11 mouse cellular contexts compared by ENCODE assay signal in the genomic region with DNA sequence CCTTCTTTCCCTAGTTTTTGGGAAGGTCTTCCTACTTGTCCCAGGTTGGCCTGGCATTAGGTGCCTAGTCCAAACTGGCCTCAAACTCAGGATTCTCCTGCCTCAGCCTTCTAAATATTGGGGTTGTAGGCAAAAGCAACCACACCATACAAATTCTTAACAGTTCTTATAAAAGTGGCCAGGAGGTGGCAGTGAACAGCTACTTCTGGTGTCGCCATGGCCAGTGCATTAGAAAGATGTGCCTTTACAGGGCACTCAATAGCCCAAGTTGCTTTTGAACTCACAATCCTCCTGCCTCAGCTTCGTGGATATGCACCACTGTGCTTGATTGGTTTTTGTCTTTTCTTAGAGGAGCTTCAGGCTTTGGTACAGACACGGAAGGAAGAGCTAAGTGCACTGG. TPM values are rescaled to one million over a fixed set of nuclear protein-coding genes. Genes with fewer than 3 reads are reported as not detected.
DNase-seq lines count a peak whose midpoint lies in the region; ATAC-seq and TF ChIP-seq lines count a peak whose summit lies in the region.
"Had no signal": no experiment of that assay in that cellular context is flagged by ENCODE, and none has a peak within 500 bp of the region (broad histone marks: within the 10 kb centered on the region; RNA-seq: fewer than 3 reads in every experiment).

No protein-coding gene starts in this region.

- H3K79me2 ChIP-seq in heart, adult 2 months (replicated peaks; ENCODE audit: control insufficient read depth, insufficient read depth, low read length) = no peaks in the 10 kb centered on the region

- no peak overlapping the region for H3K4me3 ChIP-seq in heart, adult 2 months
- H3K4me3 ChIP-seq in neural tube, embryonic 11.5 days (ENCODE audit: low read depth, low read length) = no peak overlapping the region
- no peak overlapping the region for H3K4me3 ChIP-seq in bone marrow macrophage, adult 2 months (ENCODE audit: insufficient read depth, low read length)
- H3K4me3 ChIP-seq: heart, embryonic 15.5 days; limb, embryonic 15.5 days had no signal

- no peak overlapping the region for H3K27ac ChIP-seq in heart, adult 2 months
- H3K27ac ChIP-seq in neural tube, embryonic 11.5 days (ENCODE audit: low read depth, low read length) = no peak overlapping the region
- no peak overlapping the region for H3K27ac ChIP-seq in bone marrow macrophage, adult 2 months (ENCODE audit: insufficient read depth, low read depth, low read length)
- H3K27ac ChIP-seq: heart, embryonic 15.5 days; limb, embryonic 15.5 days had no signal

- no peak for ATAC-seq in neural tube, embryonic 11.5 days (ENCODE audit: insufficient read depth, low FRiP score, low TSS enrichment)

- no peaks in the 10 kb centered on the region for H3K27me3 ChIP-seq in heart, adult 2 months (ENCODE audit: control insufficient read depth, insufficient read depth, low read length)
- H3K27me3 ChIP-seq in neural tube, embryonic 11.5 days (ENCODE audit: control insufficient read depth, insufficient read depth, low read length) = no peaks in the 10 kb centered on the region
- H3K27me3 ChIP-seq: heart, embryonic 15.5 days; limb, embryonic 15.5 days had no signal

- intact Hi-C loops in heart, adult 2 months (cut with DNase I) = loop anchor here (5.0 kb wide), 2 partner anchors 66 to 211 kb away; no protein-coding TSS in a partner anchor
- intact Hi-C loops in heart, postnatal 25 days (cut with DNase I) = no loop called here

- peak; percentile 73 for TF ChIP-seq CTCF in heart, adult 2 months (IDR thresholded peaks at IDR 0.05)
- peak; percentile 67 for TF ChIP-seq CTCF in bone marrow macrophage, adult 2 months (IDR thresholded peaks at IDR 0.05; ENCODE audit: low read depth, low read length)

- no peak overlapping the region for H3K4me2 ChIP-seq in neural tube, embryonic 11.5 days (ENCODE audit: low read depth)
- H3K4me2 ChIP-seq: heart, embryonic 15.5 days; limb, embryonic 15.5 days had no signal

- H3K36me3 ChIP-seq in heart, adult 2 months (ENCODE audit: control insufficient read depth, insufficient read depth, low read length) = no peaks in the 10 kb centered on the region
- H3K36me3 ChIP-seq in neural tube, embryonic 11.5 days (ENCODE audit: control insufficient read depth, insufficient read depth, low read length) = no peaks in the 10 kb centered on the region
- H3K36me3 ChIP-seq: heart, embryonic 15.5 days; limb, embryonic 15.5 days had no signal

- DNase-seq in heart, adult 2 months = no peak
- no peak for DNase-seq in heart, postnatal 25 days (ENCODE audit: low spot score)
- peak; percentile 24 for DNase-seq in neural tube, embryonic 11.5 days (ENCODE audit: low spot score)
- no peak for DNase-seq in neural tube, embryonic 10.5 days (ENCODE audit: extremely low spot score, low spot score)
- DNase-seq in natural killer cell, adult 2 months (ENCODE audit: low spot score in 2 of 2) = peak; percentile 35 to 42
- no peak for DNase-seq in urinary bladder, adult 18-20 months (ENCODE audit: low spot score in 2 of 2)
- DNase-seq in right cerebral cortex, postnatal 36 days (ENCODE audit: low spot score in 2 of 2) = no peak

- no peaks in the 10 kb centered on the region for H3K4me1 ChIP-seq in heart, adult 2 months (ENCODE audit: control insufficient read depth, insufficient read depth, low read length)
- no peaks in the 10 kb centered on the region for H3K4me1 ChIP-seq in neural tube, embryonic 11.5 days (ENCODE audit: control insufficient read depth, insufficient read depth, low read length)
- H3K4me1 ChIP-seq in bone marrow macrophage, adult 2 months (ENCODE audit: control insufficient read depth, insufficient read depth, low read length) = peaks cover 6% of the 10 kb centered on the region

- no peak for TF ChIP-seq EP300 in heart, adult 2 months (IDR thresholded peaks at IDR 0.05; ENCODE audit: insufficient read depth, low read depth, low read length)

- H3K9ac ChIP-seq in heart, adult 2 months (ENCODE audit: low read depth, low read length) = no peak overlapping the region
- H3K9ac ChIP-seq in neural tube, embryonic 11.5 days (ENCODE audit: low read length) = no peak overlapping the region
- H3K9ac ChIP-seq: heart, embryonic 15.5 days; limb, embryonic 15.5 days had no signal

- 25% methylated on average over 3 of the region's 3 CpGs for WGBS in heart, adult 2 months
- 33% methylated on average over 3 of the region's 3 CpGs for WGBS in neural tube, embryonic 11.5 days

- H3K9me3 ChIP-seq in neural tube, embryonic 11.5 days (ENCODE audit: control insufficient read depth, low read length) = no peaks in the 10 kb centered on the region
- H3K9me3 ChIP-seq: heart, embryonic 15.5 days; limb, embryonic 15.5 days had no signal

- no peak for TF ChIP-seq POLR2A in heart, adult 2 months (IDR thresholded peaks at IDR 0.05; ENCODE audit: insufficient read depth, low read depth, low read length)
- TF ChIP-seq POLR2A in bone marrow macrophage, adult 2 months (IDR thresholded peaks at IDR 0.05; ENCODE audit: borderline replicate concordance, low read depth, low read length) = no peak

RNA-seq across cellular contexts. Expression of gene Hip1, which starts 6.0 kb away (rescaled TPM):
- total RNA-seq in heart, adult 2 months (2021) = 10 to 100 TPM; 25.0 to 29.6 TPM
- 22.2 and 34.4 TPM in 2 replicates for polyA plus RNA-seq in heart, adult 2 months (2012; rRNA removed)
- 10 to 100 TPM; 30.0 to 36.0 TPM for total RNA-seq in heart, postnatal 25 days (2021)
- 55.5 and 57.3 TPM in 2 replicates for polyA plus RNA-seq in neural tube, embryonic 11.5 days (2014; fragmentation: Nextera tagmentation; extraction: Ambion mirVana)
- polyA plus RNA-seq in bone marrow macrophage, adult 2 months (2012; ENCODE audit: insufficient read depth, insufficient read length, missing spikeins) = 50.3 and 59.5 TPM in 2 replicates

RNA-seq across cellular contexts. Expression of gene Ccl26, which starts 12.5 kb away (rescaled TPM):
- not detected for total RNA-seq in heart, adult 2 months (2021)
- polyA plus RNA-seq in heart, adult 2 months (2012; rRNA removed) = not detected in 2 replicates
- not detected for total RNA-seq in heart, postnatal 25 days (2021)
- polyA plus RNA-seq in neural tube, embryonic 11.5 days (2014; fragmentation: Nextera tagmentation; extraction: Ambion mirVana) = not detected in 2 replicates
- polyA plus RNA-seq in bone marrow macrophage, adult 2 months (2012; ENCODE audit: insufficient read depth, insufficient read length, missing spikeins) = not detected in 2 replicates
- total RNA-seq: adrenal gland, postnatal 36 days had no signal
- polyA plus RNA-seq: heart, embryonic 15.5 days; limb, embryonic 15.5 days had no signal

RNA-seq across cellular contexts. Expression of gene Ccl24, which starts 21.9 kb away (rescaled TPM):
- total RNA-seq in heart, adult 2 months (2021) = 1 to 10 TPM; 2.6 TPM
- polyA plus RNA-seq in heart, adult 2 months (2012; rRNA removed) = 3.2 and 4.3 TPM in 2 replicates
- total RNA-seq in heart, postnatal 25 days (2021) = 1 to 10 TPM; 2.1 to 2.2 TPM
- polyA plus RNA-seq in neural tube, embryonic 11.5 days (2014; fragmentation: Nextera tagmentation; extraction: Ambion mirVana) = 0.48 and 1.1 TPM in 2 replicates
- polyA plus RNA-seq in bone marrow macrophage, adult 2 months (2012; ENCODE audit: insufficient read depth, insufficient read length, missing spikeins) = 0.71 and 1.1 TPM in 2 replicates

Comparison
In these comparisons a context has a peak if more than half of its experiments do, and no peak if none do; other contexts are left out.
1. DNase-seq: peak in neural tube, embryonic 11.5 days (single experiment) and natural killer cell, adult 2 months (2 of 2); none in heart, adult 2 months (0 of 2), heart, postnatal 25 days (single experiment), neural tube, embryonic 10.5 days (single experiment), urinary bladder, adult 18-20 months (0 of 2) and right cerebral cortex, postnatal 36 days (0 of 2).